Mouse (Mus musculus): ENCODE results near the gene Pum1. TPM values are rescaled to one million over a fixed set of nuclear protein-coding genes. Genes with fewer than 3 reads are reported as not detected.
A peak's percentile ranks its signal among the peaks of the same experiment; 100 is the strongest.
"Not testable (repeated sequence)": the region's sequence is repeated elsewhere in the genome, so short reads cannot be mapped to it uniquely, and the experiment has no call there.

The Pum1 gene
- 10 to 100 TPM; 53.7 to 65.4 (median 60.3) TPM for total RNA-seq (2022)

GRCm38 (mm10) chr4:130662979-130663725 is at the start of gene Pum1:
Gene Pum1, plus strand, starts transcription at chr4:130663321.
- DNase-seq (ENCODE audit: low spot score) = peak; percentile 65

DNA sequence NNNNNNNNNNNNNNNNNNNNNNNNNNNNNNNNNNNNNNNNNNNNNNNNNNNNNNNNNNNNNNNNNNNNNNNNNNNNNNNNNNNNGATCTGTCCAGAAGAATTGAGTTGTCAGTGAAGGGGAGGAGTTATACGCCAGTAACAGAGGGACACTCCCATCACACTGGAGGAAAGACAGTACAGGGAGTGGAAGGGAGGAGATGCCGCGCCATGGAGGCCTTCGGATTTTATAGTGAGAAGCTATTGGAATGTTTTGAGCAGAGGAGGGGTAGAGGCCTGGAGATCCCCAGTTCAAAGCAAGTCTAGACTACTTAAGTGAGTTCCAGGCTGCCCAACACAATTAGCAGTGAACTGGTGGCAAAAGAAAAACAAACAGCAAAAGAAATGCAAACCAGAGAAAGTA is 33.7 kb upstream of the Pum1 start:
- DNase-seq (ENCODE audit: low spot score) = peak; percentile 39

- no peak for DNase-seq (ENCODE audit: low spot score)
Observed at GRCm38 (mm10) chr4:130630232-130630847, 32.8 kb upstream of the Pum1 start.

DNA sequence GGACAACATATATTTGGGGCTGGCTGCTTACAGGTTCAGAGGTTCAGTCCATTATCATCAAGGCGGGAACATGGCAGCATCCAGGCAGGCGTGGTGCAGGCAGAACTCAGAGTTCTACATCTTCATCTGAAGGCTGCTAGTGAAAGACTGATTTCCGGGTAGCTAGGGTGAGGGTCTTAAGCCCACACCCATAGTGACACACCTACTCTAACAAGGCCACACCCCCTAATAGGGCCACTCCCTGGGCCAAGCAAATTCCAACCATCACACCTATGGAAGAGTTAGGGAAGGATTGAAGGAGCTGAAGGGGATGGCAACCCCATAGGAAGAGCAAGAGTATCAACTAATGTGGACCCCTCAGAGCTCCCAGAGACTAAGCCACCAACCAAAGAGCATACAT is 28.0 kb upstream of the Pum1 start:
- DNase-seq (ENCODE audit: low spot score) = not testable (repeated sequence)

DNA sequence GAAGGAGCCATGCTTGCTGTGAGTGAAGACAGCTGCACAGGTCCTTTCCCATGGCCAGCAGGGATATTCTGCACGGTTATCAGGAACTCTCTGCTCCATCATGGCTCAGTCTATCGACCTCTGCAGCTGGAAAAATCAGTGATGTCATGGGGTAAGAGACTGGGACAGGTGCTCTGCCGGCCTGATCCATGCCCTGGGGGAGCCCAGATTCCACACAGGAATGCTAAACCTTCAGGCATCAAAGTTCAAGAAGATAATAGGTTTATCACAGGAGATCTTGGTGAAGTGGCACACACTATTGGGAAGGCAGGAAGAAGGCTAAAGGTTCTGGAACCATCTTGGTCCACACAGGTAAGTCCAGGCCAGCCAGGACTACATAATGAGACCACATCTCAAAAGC is 26.4 kb upstream of the Pum1 start:
- DNase-seq (ENCODE audit: low spot score) = no peak

- no peak for DNase-seq (ENCODE audit: low spot score)
Observed at GRCm38 (mm10) chr4:130637488-130638422, 25.4 kb upstream of the Pum1 start.

DNA sequence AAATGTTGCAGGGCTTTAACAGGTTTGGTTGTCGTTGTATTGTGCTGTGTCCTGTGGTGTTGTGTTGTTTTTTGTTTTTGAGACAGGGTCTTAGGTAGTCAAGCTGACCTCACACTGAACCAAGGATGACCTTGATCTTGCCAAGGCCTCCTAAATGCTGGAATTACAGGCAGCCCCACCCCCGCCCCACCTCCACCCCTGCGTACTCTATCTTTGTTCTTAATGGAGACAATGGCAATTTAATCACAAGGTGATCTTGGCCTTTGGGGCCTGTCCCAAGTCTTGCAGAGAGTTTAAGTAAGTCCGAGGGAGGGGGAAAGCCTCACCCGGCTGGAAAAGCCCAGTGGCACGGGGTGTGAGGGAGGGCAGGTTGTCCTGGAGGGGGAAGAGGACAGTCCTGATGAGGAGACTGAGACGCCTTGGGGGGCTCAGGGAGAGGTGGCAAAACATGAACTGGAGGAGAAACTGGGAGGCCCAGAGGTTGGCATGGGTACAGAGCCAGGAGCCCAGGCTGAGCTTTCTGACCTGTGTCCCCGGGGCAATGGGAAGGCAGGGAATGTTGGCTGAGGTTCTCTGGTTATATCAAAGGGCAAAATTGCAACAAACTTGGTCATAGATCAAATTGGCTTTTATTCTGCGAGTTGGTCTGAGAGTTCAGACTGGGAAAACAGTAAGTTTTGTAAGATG is 22.9 kb upstream of the Pum1 start:
- no peak for DNase-seq (ENCODE audit: low spot score)

DNA sequence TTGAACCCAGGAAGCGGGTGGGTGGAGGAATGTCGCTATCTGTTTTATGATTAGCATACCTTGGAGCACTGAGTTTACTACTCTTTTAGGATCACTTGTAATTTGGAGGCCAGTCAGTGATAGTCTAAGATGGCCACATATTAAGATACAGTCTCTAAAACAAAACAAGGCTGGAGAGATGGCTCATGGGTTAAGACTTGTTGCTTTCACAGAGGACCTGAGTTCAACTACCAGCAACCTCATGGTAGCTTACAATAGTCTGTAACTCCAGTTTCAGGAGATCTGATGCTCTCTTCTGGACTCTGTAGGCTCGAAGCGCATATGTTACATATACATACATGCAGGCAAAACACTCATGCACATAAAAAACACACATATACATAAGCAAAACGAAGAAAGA is 20.7 kb upstream of the Pum1 start:
- DNase-seq (ENCODE audit: low spot score) = no peak

- DNase-seq (ENCODE audit: low spot score) = no peak
Observed at GRCm38 (mm10) chr4:130645426-130645825, 17.7 kb upstream of the Pum1 start.

GRCm38 (mm10) chr4:130651286-130651685 is 11.8 kb upstream of the Pum1 start:
- no peak for DNase-seq (ENCODE audit: low spot score)

GRCm38 (mm10) chr4:130652546-130652945 is 10.6 kb upstream of the Pum1 start:
- no peak for DNase-seq (ENCODE audit: low spot score)

DNA sequence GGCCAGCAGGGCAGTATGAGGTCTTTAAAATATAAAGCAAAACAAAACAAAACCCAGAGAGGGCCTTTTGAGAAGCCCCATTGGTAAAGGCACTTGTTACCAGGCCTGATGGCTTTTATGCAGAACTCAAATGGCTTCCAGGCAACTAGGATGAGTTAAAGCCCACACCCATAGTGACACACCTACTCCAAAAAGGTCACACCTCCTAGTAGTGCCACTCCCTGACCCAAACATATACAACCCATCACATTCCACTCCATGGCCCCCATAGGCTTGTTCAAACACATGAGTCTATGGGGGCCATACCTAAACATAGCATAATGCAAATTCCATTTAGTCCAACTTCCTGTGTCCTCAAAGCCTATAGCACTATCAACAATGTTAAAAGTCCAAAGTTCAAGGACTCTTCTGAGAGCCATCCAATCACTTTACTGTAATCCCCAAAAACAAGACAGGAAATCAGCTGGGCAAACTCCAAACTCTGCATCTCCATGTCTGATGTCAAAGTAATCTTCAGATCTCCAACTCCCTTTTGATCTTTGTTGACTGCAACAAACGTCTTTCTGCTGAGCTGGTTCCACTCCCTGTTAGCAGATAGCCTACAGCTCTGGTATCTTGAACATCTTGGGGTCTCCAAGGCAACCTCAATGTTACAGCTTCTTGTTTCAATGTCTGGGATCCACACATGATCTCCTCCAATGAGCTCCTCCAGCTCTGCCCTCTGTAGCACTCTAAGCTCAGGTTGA is 5.1 kb upstream of the Pum1 start:
- no peak for DNase-seq (ENCODE audit: low spot score)

DNA sequence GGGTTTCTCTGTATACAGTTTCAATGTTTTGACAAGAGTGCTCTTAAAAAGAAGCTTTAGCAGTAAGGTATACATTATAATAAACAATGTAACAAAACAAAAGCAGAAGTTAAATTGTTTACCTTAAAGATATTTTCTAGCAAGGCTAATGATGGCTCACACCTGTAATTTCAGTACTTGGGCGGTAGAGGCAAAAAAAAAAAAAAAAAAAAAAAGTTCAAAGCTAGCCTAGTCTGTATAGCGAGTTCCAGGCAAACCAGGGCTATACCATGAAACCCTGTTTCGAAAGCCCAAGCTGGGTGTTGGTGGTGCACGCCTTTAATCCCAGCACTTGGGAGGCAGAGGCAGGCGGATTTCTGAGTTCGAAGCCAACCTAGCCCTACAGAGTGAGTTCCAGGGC is 3.7 kb upstream of the Pum1 start:
- no peak for DNase-seq (ENCODE audit: low spot score)

DNA sequence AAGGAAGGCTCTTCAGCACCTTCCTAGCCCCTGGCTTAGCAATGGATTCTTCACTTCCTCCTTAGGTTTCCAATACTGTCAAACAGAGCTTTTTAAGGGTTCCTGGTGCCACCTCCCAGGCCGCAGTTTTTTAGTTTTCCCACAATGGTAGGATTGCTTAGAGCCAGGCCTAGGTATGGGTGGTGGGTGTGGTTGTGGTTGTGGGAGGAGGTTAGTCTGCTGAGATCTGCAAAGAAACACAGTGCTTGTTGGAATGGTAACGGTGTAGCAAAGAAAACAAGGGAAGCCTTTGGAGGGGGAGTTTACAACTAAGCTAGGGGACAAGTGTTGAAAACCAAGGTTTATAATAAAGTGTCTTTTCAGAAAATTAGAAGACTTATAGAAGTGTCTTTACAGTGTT is 3.0 kb upstream of the Pum1 start:
- DNase-seq (ENCODE audit: low spot score) = no peak

GRCm38 (mm10) chr4:130661151-130661550 is 2.0 kb upstream of the Pum1 start:
- no peak for DNase-seq (ENCODE audit: low spot score)

DNA sequence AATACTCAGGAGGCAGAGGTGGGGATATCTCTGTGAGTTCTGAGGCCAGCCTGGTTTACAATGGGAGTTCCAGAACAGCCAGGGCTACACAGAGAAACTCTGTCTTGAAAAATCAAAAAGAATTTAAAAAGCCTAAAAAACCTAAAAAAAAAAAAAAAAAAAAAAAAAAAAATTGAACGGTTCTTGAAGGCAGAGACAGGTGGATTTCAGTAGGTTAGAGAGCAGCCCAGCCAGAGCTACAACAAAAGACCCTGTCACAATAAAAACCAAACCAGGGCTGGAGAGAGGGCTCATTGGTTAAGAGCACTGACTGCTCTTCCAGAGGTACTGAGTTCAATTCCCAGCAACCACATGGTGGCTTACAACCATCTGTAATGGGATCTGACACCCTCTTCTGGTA is 816 bp upstream of the Pum1 start:
- DNase-seq (ENCODE audit: low spot score) = not testable (repeated sequence)

DNA sequence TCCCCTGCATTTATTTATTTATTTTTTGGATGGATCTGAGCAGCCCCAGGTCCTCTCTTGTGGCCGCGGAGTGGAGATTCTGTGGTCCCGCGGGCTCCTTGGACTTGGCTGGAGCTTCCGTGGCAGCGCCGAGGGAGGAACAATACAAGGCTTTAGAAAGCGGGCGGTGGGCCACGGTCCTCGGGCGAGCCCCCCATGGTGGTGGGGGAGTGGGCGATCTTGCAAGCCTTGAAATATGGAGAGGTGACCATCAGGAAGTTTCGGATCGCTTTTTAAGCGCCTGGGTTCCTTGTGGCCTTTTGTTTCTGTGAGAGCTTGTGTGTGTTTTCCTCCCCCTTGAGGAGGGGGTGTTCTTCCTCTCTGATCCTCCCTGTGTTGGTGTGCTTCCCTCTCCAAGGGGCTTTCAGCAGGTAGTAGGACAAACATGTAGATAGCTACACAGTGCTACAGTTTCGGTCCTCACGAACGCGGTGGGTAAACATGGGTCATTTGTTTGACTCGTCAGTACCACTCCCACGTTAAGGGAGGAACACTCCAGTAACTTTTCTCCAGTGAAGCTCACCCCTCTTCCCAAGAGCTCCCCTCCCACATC is 785 bp downstream of the Pum1 start:
- DNase-seq (ENCODE audit: low spot score) = peak; percentile 18

DNA sequence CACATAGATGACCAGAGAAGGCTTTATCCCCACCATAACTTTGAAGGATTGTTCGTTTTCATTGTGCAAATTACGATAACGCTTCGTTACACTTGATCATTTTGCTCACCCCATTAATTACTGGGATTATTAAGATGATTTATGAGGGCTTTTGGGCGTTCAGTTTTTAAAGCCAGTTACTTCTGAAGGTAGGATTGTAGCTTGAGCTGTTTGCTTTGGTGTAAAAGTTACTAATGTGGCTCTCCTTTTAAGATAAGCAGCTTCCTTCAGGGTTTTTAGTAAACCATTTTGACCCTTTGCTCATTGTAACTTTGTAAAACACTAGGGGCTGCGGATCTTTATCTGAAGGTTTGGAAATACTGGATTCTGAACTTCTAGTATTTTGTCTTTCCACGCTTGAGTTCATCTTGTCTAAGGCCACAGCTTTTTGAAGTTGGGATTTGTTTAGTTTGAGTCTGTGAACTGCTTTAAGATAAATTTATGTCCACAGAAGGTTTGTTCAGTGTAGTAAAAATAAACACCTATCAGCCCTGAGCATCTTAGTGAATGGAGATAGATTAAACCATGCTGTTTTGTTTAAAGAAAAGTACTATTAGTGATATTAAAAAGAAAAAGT is 1.4 kb downstream of the Pum1 start:
- no peak for DNase-seq (ENCODE audit: low spot score)

DNA sequence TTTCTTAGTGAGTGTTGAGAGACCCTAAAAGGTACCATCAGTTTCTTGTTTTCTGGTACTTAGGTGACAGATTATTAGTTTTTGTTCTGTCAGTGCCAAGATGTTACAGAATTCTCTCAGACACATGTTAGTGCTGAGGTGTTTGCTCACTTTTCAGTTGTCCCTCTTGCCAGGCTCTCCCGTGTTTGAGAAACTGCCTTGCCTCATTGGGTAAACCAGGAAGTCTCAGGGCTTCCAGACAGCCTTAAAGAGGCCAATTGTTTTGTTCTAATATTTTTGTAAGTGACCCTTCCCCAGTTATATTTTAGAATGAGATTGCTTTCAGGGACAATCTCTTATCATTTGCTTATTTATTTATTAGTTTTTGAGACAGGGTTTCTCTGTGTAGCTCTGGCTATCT is 2.1 kb downstream of the Pum1 start:
- no peak for DNase-seq (ENCODE audit: low spot score)

DNA sequence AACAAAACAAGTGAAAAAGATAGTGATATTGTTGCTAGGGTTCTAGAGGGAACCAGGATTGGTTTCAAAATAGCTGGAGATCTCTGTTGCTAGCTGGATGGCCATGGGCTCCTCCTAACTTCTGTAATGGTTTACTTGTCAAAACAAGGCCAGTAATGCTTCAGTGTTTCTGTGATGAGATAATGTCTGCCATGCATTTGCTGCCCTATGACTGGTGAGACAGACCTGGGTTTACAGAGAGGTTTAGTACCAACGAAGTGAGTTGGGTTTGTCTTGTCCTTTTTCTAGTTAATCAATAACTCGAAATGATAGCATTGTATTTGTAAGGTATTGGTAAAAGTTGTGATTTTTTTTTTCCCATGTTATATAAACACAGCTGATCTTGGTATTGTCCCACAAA is 4.6 kb downstream of the Pum1 start:
- no peak for DNase-seq (ENCODE audit: low spot score)

Measured in heart, adult 8-10 months (tissue).